Mouse (Mus musculus): ENCODE measurements around the gene Phldb2. TPM values are rescaled to one million over a fixed set of nuclear protein-coding genes. Genes with fewer than 3 reads are reported as not detected.

Phldb2 gene
- total RNA-seq, 2 experiments from 2014 or later = 3.8 to 4.0 TPM

Other genes with a start within 250 kb of the Phldb2 start
- gene Tagln3, start 229.0 kb downstream of the Phldb2 start, total RNA-seq (2021) = 100 to 1,000 TPM; 219 to 242 TPM
- 10 to 100 TPM; 18.0 to 20.5 TPM for gene Abhd10, start 210.6 kb downstream of the Phldb2 start, total RNA-seq (2021)
- gene Plcxd2, start 56.6 kb upstream of the Phldb2 start, total RNA-seq (2021) = 10 to 100 TPM; 11.7 to 14.8 TPM
- not detected for gene Cd96, start 166.7 kb upstream of the Phldb2 start, total RNA-seq (2021)
- gene Gm4737, start 201.5 kb upstream of the Phldb2 start, total RNA-seq (2021) = 10 to 100 TPM; 16.5 to 17.8 TPM